Mouse (Mus musculus) heart, adult 2 months (tissue): Measurements from ENCODE around the gene Pdk2. TPM values are rescaled to one million over a fixed set of nuclear protein-coding genes. Genes with fewer than 3 reads are reported as not detected.

ENCODE experiments used
- DNase-seq, 2 experiments: peaks; one replicate each; pipeline ENCODE4 v3.0.0; 2021
- H3K27ac ChIP-seq: fragments of 200-600 bp; 2 replicates; pipeline ENCODE4 v1.8.1; 2022
- H3K27me3 ChIP-seq: fragments of 200-500 bp; 2 replicates; pipeline ENCODE4 v1.6.1; 2012; ENCODE audit warnings: mild to moderate bottlenecking, low read length, inconsistent platforms, mixed read lengths; ENCODE audit not compliant: control insufficient read depth, insufficient read depth
- H3K36me3 ChIP-seq: fragments of 200-500 bp; 2 replicates; pipeline ENCODE4 v1.6.1; 2012; ENCODE audit warnings: low read length, inconsistent platforms; ENCODE audit not compliant: control insufficient read depth, insufficient read depth
- H3K4me1 ChIP-seq: fragments of 200-500 bp; 2 replicates; pipeline ENCODE4 v1.6.1; 2011; ENCODE audit warnings: low read length; ENCODE audit not compliant: control insufficient read depth, insufficient read depth
- H3K4me3 ChIP-seq: fragments of 200-600 bp; 2 replicates; pipeline ENCODE4 v1.8.1; 2022
- H3K79me2 ChIP-seq: fragments of 200-500 bp; replicated peaks from 2 replicates; pipeline ENCODE4 v1.6.1; 2012; ENCODE audit warnings: mild to moderate bottlenecking, inconsistent platforms, low read length, moderate library complexity, mixed read lengths; ENCODE audit not compliant: control insufficient read depth, insufficient read depth
- H3K9ac ChIP-seq: fragments of 200-500 bp; 2 replicates; pipeline ENCODE4 v1.6.1; 2012; ENCODE audit warnings: low read depth, mild to moderate bottlenecking, control low read depth, inconsistent platforms, low read length, mixed read lengths
- CTCF ChIP-seq: fragments of 200-600 bp; IDR thresholded peaks from 2 replicates; pipeline ENCODE4 v1.8.1; 2022; ENCODE audit warnings: antibody characterized with exemption, mild to moderate bottlenecking, moderate library complexity
- EP300 ChIP-seq: fragments of 200-500 bp; IDR thresholded peaks from 2 replicates; pipeline ENCODE4 v1.6.1; 2011; ENCODE audit warnings: low read depth, low read length, control low read depth; ENCODE audit not compliant: insufficient read depth
- POLR2A ChIP-seq: fragments of 200-500 bp; IDR thresholded peaks from 2 replicates; pipeline ENCODE4 v1.6.1; 2011; ENCODE audit warnings: mild to moderate bottlenecking, low read depth, low read length, control low read depth; ENCODE audit not compliant: insufficient read depth
- WGBS: fragments of 180-500 bp; shearing (Covaris S2); methylation state at CpG from one replicate; pipeline ENCODE4 v1.1.7; 2018; 5-methylcytosine and 5-hydroxymethylcytosine counted together
- intact Hi-C: fragments of 180-260 bp; cut with DNase I; formaldehyde crosslinking; loops from one replicate; pipeline ENCODE4 v1.15.1; 2025
- polyA plus RNA-seq: library from polyadenylated mRNA; depleted of rRNA; stranded (reverse); fragments of >200 nt; gene quantifications from 2 replicates; pipeline ENCODE4 v1.2.3, GENCODE M21; 2012
- total RNA-seq, 2 experiments: library from RNA; stranded (reverse); gene quantifications; 2 replicates each; pipeline ENCODE4 v1.2.3; 2021

Pdk2 gene
- total and polyA plus RNA-seq, 3 experiments, result 393 to 592 (median 479) TPM

GRCm38 (mm10) chr11:94994947-94995772 lies 46.0 kb downstream of the Pdk2 start:
- Histone ChIP-seq H3K4me1 (peaks cover 24% of the 10 kb centered on the region), H3K27me3 (no peaks in the 10 kb centered on the region), H3K4me3 (no peak overlapping the region), H3K9ac (peak overlapping the region; percentile 1; the same call in 1 of the 2 replicates), H3K27ac (peak overlapping the region; percentile 97), H3K36me3 (no peaks in the 10 kb centered on the region), H3K79me2 (peaks cover 7% of the 10 kb centered on the region)
- TF ChIP-seq EP300, result no peak
- no peak for TF ChIP-seq POLR2A
- TF ChIP-seq CTCF, result no peak
- intact Hi-C loops, result no loop called here
- peak in 1 of 2 experiments; percentile 30 for DNase-seq
- WGBS, result 70% methylated on average over 11 of the region's 11 CpGs

- Histone ChIP-seq H3K27me3 (no peaks in the 10 kb centered on the region), H3K4me1 (peaks cover 24% of the 10 kb centered on the region), H3K4me3 (peak overlapping the region; percentile 96), H3K27ac (peak overlapping the region; percentile 97), H3K79me2 (peaks cover 7% of the 10 kb centered on the region), H3K36me3 (no peaks in the 10 kb centered on the region), H3K9ac (peak overlapping the region; percentile 46)
- TF ChIP-seq CTCF, result no peak
- TF ChIP-seq EP300, result no peak
- no peak for TF ChIP-seq POLR2A
- intact Hi-C loops, result no loop called here
- WGBS, result 9% methylated on average over 10 of the region's 10 CpGs
- peak; percentile 53 to 67 for DNase-seq
Measured at GRCm38 (mm10) chr11:94994208-94994814, 46.8 kb downstream of the Pdk2 start.

- peak overlapping the region; percentile 88 for H3K9ac ChIP-seq
- H3K27ac ChIP-seq, result peak overlapping the region; percentile 97
- H3K27me3 ChIP-seq, result no peaks in the 10 kb centered on the region
- H3K36me3 ChIP-seq, result no peaks in the 10 kb centered on the region
- DNase-seq, result peak; percentile 71 to 75
- WGBS, result under 1% methylated on average over 22 of the region's 22 CpGs
- peaks cover 7% of the 10 kb centered on the region for H3K79me2 ChIP-seq
- peaks cover 28% of the 10 kb centered on the region for H3K4me1 ChIP-seq
- TF ChIP-seq EP300, result no peak
- no peak for TF ChIP-seq CTCF
- no peak for TF ChIP-seq POLR2A
- peak overlapping the region; percentile 96 for H3K4me3 ChIP-seq
- intact Hi-C loops, result no loop called here
Measured at GRCm38 (mm10) chr11:94992754-94993606, 48.2 kb downstream of the Pdk2 start.

- no peaks in the 10 kb centered on the region for H3K36me3 ChIP-seq
- intact Hi-C loops, result no loop called here
- TF ChIP-seq EP300 (no peak), POLR2A (no peak), CTCF (no peak)
- H3K9ac ChIP-seq, result peak overlapping the region; percentile 88
- no peak for DNase-seq
- H3K79me2 ChIP-seq, result peaks cover 7% of the 10 kb centered on the region
- under 1% methylated on average over 20 of the region's 20 CpGs for WGBS
- H3K4me1 ChIP-seq, result peaks cover 25% of the 10 kb centered on the region
- peak overlapping the region; percentile 97 for H3K27ac ChIP-seq
- no peaks in the 10 kb centered on the region for H3K27me3 ChIP-seq
- peak overlapping the region; percentile 96 for H3K4me3 ChIP-seq
Measured at GRCm38 (mm10) chr11:94992480-94992753, 48.7 kb downstream of the Pdk2 start.

GRCm38 (mm10) chr11:94991641-94992479 lies 49.3 kb downstream of the Pdk2 start:
- intact Hi-C loops, result no loop called here
- Histone ChIP-seq H3K79me2 (peaks cover 7% of the 10 kb centered on the region), H3K27me3 (no peaks in the 10 kb centered on the region), H3K4me1 (peaks cover 26% of the 10 kb centered on the region), H3K9ac (peak overlapping the region; percentile 88), H3K4me3 (peak overlapping the region; percentile 96), H3K36me3 (no peaks in the 10 kb centered on the region), H3K27ac (peak overlapping the region; percentile 97)
- TF ChIP-seq CTCF (no peak), EP300 (no peak), POLR2A (no peak)
- WGBS, result under 1% methylated on average over 99 of the region's 99 CpGs
- DNase-seq, result peak; percentile 78 to 81
